Mouse (Mus musculus): ENCODE data around the gene Slc2a3. TPM values are rescaled to one million over a fixed set of nuclear protein-coding genes. Genes with fewer than 3 reads are reported as not detected.

The Slc2a3 gene
- polyA plus RNA-seq, 1 experiment from 2014 or later, result 38.4 TPM

GRCm38 (mm10) chr6:122820799-122821650 lies 19.6 kb upstream of the Slc2a3 start:
- WGBS, result 28% methylated on average over 15 of the region's 15 CpGs
- H3K4me2 ChIP-seq, result peak overlapping the region; percentile 80

DNA sequence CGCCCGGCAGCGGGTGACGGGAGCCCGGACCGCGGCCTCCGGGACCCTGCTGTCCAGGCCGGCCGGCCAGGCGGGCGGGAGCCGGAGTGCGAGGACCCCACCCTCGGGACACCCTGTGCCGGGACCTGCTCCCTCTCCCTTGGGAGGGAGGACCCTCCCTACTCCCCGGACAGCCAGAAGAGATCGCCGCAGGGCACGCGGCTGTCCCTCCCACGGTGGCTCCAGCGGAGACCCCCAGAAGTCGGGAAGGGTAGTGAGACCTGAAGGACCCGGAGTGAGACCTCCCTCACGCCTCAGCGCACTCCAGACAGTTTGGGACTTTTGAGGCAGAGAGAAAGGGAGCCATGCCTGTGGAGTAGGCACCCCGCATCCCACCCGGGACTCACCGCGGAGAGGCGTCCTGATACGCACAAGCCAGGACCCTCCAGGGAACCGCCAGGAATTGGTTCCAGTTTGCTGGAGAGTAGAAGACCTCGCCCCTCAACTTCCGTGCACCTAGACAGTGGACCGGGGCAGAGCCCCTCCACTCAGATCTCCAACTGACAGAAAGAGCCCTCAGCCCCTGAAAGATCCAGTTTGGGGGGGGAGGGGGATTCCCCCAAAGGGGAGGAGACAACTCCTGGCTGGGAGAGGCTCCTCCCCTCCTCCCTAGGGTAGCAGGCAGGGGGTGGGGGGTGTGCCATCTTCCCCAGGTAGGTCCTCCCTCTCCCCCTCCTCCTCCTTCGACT lies 18.8 kb upstream of the Slc2a3 start:
- H3K36me3 ChIP-seq, result no peaks in the 10 kb centered on the region
- H3K4me2 ChIP-seq, result peak overlapping the region; percentile 80
- H3K27ac ChIP-seq, result peak overlapping the region; percentile 86
- peak; percentile 45; the same call in 1 of the 2 replicates for ATAC-seq (ENCODE audit: insufficient number of reproducible peaks, insufficient read depth, low FRiP score, low TSS enrichment, low read depth)
- WGBS, result 0% methylated on average over 38 of the region's 38 CpGs
- peak overlapping the region; percentile 96 for H3K4me3 ChIP-seq
- no peaks in the 10 kb centered on the region for H3K27me3 ChIP-seq
- H3K9ac ChIP-seq, result peak overlapping the region; percentile 98
- H3K9me3 ChIP-seq, result no peaks in the 10 kb centered on the region
- peaks cover 28% of the 10 kb centered on the region for H3K4me1 ChIP-seq

More at GRCm38 (mm10) chr6:122820799-122821650, 19.6 kb upstream of the Slc2a3 start:
- H3K4me3 ChIP-seq, result peak overlapping the region; percentile 96
- no peaks in the 10 kb centered on the region for H3K27me3 ChIP-seq
- no peaks in the 10 kb centered on the region for H3K9me3 ChIP-seq
- no peaks in the 10 kb centered on the region for H3K36me3 ChIP-seq
- no peak; the same call in 1 of the 2 replicates for ATAC-seq (ENCODE audit: insufficient number of reproducible peaks, insufficient read depth, low FRiP score, low TSS enrichment, low read depth)
- peak overlapping the region; percentile 98 for H3K9ac ChIP-seq
- no peak overlapping the region for H3K27ac ChIP-seq
- H3K4me1 ChIP-seq, result peaks cover 36% of the 10 kb centered on the region

DNA sequence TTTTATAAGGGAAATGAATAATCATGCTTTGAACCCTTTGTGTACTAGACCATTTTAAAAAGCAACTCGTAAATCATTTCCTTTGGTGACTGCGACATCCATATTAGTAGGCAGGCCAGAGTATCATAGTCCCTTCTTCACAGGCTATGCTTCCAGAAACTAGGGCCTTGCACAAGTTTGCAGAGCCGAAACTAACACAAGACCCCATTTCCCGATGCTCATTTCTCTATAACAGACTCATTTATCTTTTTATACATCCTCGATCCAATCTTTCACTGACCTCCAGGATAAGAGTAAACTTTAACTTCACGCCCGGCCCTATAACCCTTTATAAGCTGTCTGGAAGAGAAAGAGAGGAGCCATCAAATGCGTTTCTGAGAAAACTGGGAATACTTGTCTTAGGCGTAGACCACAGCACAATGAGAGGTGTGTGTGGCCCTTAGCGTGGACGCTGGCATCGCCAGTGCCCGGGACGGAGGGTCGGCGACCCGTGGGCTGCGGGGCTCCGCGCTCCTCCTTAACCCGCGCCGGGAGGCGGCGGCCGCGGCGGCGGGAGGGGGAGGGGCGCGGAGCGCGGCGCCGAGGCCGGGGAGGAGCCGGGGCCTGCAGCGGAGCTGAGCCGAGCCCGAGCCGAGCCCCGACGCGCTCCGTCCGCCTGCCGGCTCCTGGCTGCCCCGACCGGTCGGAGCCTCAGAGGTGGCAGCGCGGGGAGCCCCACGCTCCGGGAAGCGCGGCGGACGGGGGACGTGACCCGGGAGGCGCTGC lies 18.0 kb upstream of the Slc2a3 start, which contains the start of gene Foxj2:
TSS of gene Foxj2 (plus strand) at position 609 of the 765 bp plus-strand sequence.
- H3K4me1 ChIP-seq, result peaks cover 28% of the 10 kb centered on the region
- ATAC-seq (ENCODE audit: insufficient number of reproducible peaks, insufficient read depth, low FRiP score, low TSS enrichment, low read depth), result peak; percentile 87
- WGBS, result 2% methylated on average over 46 of the region's 61 CpGs
- no peaks in the 10 kb centered on the region for H3K27me3 ChIP-seq
- peak within 1 kb of the TSS; percentile 98 for H3K9ac ChIP-seq
- H3K4me2 ChIP-seq, result peak within 1 kb of the TSS; percentile 80
- peak within 1 kb of the TSS; percentile 96 for H3K4me3 ChIP-seq
- no peaks in the 10 kb centered on the region for H3K9me3 ChIP-seq
- no peaks in the 10 kb centered on the region for H3K36me3 ChIP-seq
- peak within 1 kb of the TSS; percentile 86 for H3K27ac ChIP-seq

DNA sequence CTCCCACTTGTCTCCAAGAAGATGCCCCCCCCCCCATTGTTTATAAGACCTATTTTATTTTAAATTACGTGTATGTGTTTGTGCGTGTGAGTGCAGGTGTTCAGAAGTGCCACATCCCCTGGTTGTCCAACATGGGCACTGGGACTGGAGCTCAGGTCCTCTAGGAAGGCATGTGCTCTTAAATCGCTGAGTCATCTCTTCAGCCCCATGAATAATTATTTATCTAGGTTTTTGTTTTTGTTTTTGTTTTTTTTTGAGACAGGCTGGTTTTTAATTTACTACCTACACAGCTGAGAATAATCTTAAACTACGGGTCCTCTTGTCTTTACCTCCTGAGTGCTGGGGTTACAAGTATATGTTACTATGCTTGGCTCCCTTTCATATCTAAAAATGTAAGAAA lies 12.2 kb upstream of the Slc2a3 start:
- Histone ChIP-seq H3K9ac (no peak overlapping the region), H3K4me2 (no peak overlapping the region), H3K9me3 (no peaks in the 10 kb centered on the region), H3K27me3 (no peaks in the 10 kb centered on the region), H3K36me3 (no peaks in the 10 kb centered on the region), H3K27ac (no peak overlapping the region), H3K4me1 (peaks cover 6% of the 10 kb centered on the region), H3K4me3 (no peak overlapping the region)
- WGBS, result 86% methylated on average over 4 of the region's 4 CpGs
- no peak for ATAC-seq (ENCODE audit: insufficient number of reproducible peaks, insufficient read depth, low FRiP score, low TSS enrichment, low read depth)

DNA sequence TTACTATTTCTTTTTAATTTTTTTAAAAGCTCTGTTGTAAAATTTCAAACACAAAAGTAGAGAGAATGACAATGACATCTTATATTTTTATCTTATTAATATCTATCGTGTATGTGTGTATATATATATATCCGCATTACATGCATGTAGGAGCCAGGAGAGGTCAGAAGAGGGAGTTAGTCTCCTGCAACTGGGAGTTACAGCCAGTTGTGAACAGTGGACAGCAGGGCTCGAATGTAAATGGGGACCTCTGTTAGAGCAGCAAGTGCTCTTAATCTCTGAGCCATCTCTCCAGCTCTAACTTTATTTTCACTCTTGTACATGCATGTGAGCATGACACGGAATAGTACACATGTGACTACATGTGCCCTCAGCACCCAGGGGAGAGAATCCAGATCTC lies 11.3 kb upstream of the Slc2a3 start:
- no peaks in the 10 kb centered on the region for H3K9me3 ChIP-seq
- H3K36me3 ChIP-seq, result no peaks in the 10 kb centered on the region
- no peak for ATAC-seq (ENCODE audit: insufficient number of reproducible peaks, insufficient read depth, low FRiP score, low TSS enrichment, low read depth)
- no peak overlapping the region for H3K9ac ChIP-seq
- H3K4me2 ChIP-seq, result no peak overlapping the region
- H3K27ac ChIP-seq, result no peak overlapping the region
- H3K27me3 ChIP-seq, result no peaks in the 10 kb centered on the region
- peaks cover 6% of the 10 kb centered on the region for H3K4me1 ChIP-seq
- no peak overlapping the region for H3K4me3 ChIP-seq
- 88% methylated on average over 4 of the region's 4 CpGs for WGBS

GRCm38 (mm10) chr6:122811771-122812600 lies 10.5 kb upstream of the Slc2a3 start:
- Histone ChIP-seq H3K36me3 (no peaks in the 10 kb centered on the region), H3K9ac (peak overlapping the region; percentile 80; the same call in 1 of the 2 replicates), H3K4me2 (peak overlapping the region; percentile 66), H3K27ac (peak overlapping the region; percentile 100), H3K9me3 (no peaks in the 10 kb centered on the region), H3K4me3 (peak overlapping the region; percentile 63), H3K4me1 (peaks cover 6% of the 10 kb centered on the region), H3K27me3 (no peaks in the 10 kb centered on the region)
- peak; percentile 56 for ATAC-seq (ENCODE audit: insufficient number of reproducible peaks, insufficient read depth, low FRiP score, low TSS enrichment, low read depth)
- WGBS, result 24% methylated on average over 16 of the region's 16 CpGs

GRCm38 (mm10) chr6:122811280-122811652 lies 9.8 kb upstream of the Slc2a3 start:
- Histone ChIP-seq H3K9ac (peak overlapping the region; percentile 80), H3K4me3 (peak overlapping the region; percentile 63), H3K27ac (peak overlapping the region; percentile 100), H3K4me1 (peaks cover 6% of the 10 kb centered on the region), H3K36me3 (no peaks in the 10 kb centered on the region), H3K9me3 (no peaks in the 10 kb centered on the region), H3K4me2 (peak overlapping the region; percentile 66), H3K27me3 (no peaks in the 10 kb centered on the region)
- ATAC-seq (ENCODE audit: insufficient number of reproducible peaks, insufficient read depth, low FRiP score, low TSS enrichment, low read depth), result peak; percentile 94
- 1% methylated on average over 36 of the region's 38 CpGs for WGBS

DNA sequence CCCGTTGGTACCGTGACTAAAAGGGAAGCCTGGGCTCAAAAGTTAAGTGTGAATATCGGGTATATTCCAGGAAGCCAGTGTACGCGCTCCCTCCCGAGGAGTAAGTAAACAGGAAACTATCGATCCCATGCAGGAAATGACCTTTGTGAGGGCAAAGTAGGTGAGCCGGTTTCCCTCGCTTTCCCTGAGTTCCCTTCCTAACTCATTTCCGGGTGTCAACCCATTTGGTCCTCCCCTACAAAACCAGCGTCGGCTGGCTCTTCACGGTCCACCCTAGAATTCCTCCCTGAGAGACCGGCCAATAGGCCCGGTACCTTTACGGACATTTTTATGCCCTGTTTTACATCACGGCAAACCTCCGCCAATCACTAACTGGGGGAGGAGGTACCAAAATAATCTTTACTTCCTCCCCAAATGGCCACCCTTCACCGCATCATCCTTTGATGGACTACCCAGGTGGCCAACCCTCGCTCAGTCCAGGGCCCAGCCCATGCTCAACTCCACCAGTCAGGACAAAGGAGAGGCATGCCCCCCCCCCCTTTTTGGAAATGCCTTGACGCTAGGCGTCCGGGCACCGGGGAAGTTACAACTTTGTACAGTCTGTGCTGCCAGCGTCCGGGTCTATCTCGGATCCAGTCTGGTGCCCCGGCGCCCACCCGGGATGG lies 9.3 kb upstream of the Slc2a3 start:
- peak overlapping the region; percentile 80 for H3K9ac ChIP-seq
- peak overlapping the region; percentile 66 for H3K4me2 ChIP-seq
- no peaks in the 10 kb centered on the region for H3K9me3 ChIP-seq
- H3K4me3 ChIP-seq, result peak overlapping the region; percentile 63
- ATAC-seq (ENCODE audit: insufficient number of reproducible peaks, insufficient read depth, low FRiP score, low TSS enrichment, low read depth), result peak; percentile 100
- WGBS, result under 1% methylated on average over 30 of the region's 30 CpGs
- no peaks in the 10 kb centered on the region for H3K27me3 ChIP-seq
- no peaks in the 10 kb centered on the region for H3K36me3 ChIP-seq
- H3K27ac ChIP-seq, result peak overlapping the region; percentile 100
- H3K4me1 ChIP-seq, result peaks cover 6% of the 10 kb centered on the region

- WGBS, result under 1% methylated on average over 11 of the region's 11 CpGs
- H3K27ac ChIP-seq, result peak overlapping the region; percentile 100
- H3K9me3 ChIP-seq, result no peaks in the 10 kb centered on the region
- H3K4me2 ChIP-seq, result peak overlapping the region; percentile 66
- peak overlapping the region; percentile 66 for H3K9ac ChIP-seq
- no peaks in the 10 kb centered on the region for H3K36me3 ChIP-seq
- peak overlapping the region; percentile 63 for H3K4me3 ChIP-seq
- H3K27me3 ChIP-seq, result no peaks in the 10 kb centered on the region
- peaks cover 6% of the 10 kb centered on the region for H3K4me1 ChIP-seq
- ATAC-seq (ENCODE audit: insufficient number of reproducible peaks, insufficient read depth, low FRiP score, low TSS enrichment, low read depth), result no peak
Observed at GRCm38 (mm10) chr6:122810022-122810614, 8.7 kb upstream of the Slc2a3 start.

GRCm38 (mm10) chr6:122804418-122804817 lies 3.0 kb upstream of the Slc2a3 start:
- Histone ChIP-seq H3K4me1 (peaks cover 8% of the 10 kb centered on the region), H3K9ac (no peak overlapping the region), H3K9me3 (no peaks in the 10 kb centered on the region), H3K27ac (no peak overlapping the region), H3K4me2 (no peak overlapping the region), H3K27me3 (peaks cover 22% of the 10 kb centered on the region), H3K4me3 (no peak overlapping the region), H3K36me3 (no peaks in the 10 kb centered on the region)
- no peak for ATAC-seq (ENCODE audit: insufficient number of reproducible peaks, insufficient read depth, low FRiP score, low TSS enrichment, low read depth)
- 29% methylated on average over 5 of the region's 5 CpGs for WGBS

Measured in embryonic facial prominence, embryonic 13.5 days (tissue).